Mouse (Mus musculus) layer of hippocampus, adult 8-10 months (tissue): Measurements from ENCODE around the gene Foxo6. TPM values are rescaled to one million over a fixed set of nuclear protein-coding genes. Genes with fewer than 3 reads are reported as not detected.

Experiments
- DNase-seq, 2 experiments: peaks; one replicate each; pipeline ENCODE4 v3.0.0; 2022; ENCODE audit warnings: low spot score in 2 of 2
- total RNA-seq, 4 experiments: library from RNA; stranded (reverse); gene quantifications; 2 replicates each; pipeline ENCODE4 v1.2.4; 2022

The Foxo6 gene
- total RNA-seq, 4 experiments from 2014 or later, result 26.3 to 35.6 (median 28.9) TPM

DNA sequence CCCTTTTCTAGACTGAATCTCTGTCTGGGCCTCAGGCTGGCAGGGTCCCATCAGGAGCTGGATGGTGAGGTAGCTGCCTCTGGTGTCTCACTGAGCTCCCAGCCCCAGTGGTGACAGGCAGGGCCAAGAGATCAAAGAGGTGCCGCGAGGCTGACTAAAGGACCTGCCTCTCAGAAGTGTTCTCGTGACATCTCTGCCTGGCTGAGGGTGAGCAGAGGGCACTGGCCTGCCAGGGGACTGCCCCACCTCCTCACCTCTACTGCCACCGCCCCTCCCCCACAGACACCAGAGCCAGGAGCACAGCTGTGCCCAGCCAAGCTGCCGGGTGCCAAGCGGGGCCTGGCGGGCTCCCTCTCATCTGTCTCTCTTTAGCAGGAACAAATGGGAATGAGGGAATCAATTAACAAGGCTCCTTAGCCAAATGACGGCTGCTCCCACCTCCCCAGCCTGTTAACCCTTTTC is 38.3 kb downstream of the Foxo6 start:
- DNase-seq, result peak; percentile 75 to 80

DNA sequence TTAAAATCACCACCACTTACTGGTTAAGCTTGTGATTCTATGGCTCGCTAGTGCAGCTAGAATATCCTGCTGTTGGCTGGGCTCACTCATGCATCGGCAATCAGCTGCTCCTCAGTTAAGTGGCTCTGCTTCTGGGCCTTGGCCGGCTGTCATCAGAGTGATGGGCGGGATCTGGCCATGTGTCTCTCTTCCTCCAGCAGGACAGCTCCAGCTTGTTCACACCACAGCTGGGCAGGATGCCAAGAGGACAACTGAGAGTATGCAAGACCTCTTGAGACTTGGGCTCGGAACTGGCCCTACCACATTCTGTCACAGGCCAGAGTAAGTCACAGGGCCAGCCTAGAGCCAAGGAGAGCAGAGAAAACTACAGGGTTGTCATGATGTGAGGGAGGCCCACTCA is 39.7 kb downstream of the Foxo6 start:
- peak in 1 of 2 experiments; percentile 49 for DNase-seq

DNA sequence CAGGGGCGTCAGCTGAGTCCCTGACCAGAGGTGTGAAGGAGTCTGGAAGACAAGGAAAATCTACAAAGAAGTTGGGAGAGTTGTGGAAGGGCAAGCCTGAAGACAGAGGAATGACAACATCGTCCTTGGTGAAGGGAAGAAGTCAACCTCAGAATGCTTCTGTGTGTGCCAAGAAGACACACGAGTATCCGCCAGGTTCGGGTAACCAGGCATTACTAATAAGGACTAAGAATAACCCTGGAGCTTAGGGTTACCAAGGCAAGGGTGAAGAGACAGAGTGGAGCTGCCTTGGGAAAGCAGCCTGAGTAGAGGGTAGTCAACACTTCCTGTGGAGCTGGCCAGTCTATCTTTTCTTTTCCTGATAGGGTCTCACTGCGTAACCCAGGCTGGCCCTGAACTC is 41.1 kb downstream of the Foxo6 start:
- no peak for DNase-seq

DNA sequence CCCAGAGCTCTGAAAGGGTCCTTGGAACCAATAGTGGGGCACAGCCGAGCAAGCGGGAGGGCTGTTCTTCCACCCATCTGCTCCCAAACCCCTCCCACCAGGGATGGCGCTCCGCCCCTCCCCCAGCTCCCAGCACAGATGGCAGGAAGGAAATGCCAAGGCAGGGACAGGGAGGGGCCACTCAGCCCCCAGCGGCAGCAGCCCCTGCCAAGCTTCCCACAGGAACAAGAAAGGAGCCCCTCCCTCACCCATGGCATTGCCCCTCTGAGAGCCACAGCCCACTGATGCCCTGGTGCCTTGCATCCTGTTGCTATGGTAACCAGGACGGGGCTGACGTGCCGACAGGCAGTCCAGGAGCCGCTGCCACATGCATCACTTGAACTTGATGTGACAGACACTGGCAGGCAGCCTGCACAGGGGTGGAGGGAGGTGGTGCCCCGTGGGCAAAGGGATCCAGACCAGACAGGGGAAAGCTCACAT is 44.3 kb downstream of the Foxo6 start:
- peak; percentile 81 to 82 for DNase-seq

DNA sequence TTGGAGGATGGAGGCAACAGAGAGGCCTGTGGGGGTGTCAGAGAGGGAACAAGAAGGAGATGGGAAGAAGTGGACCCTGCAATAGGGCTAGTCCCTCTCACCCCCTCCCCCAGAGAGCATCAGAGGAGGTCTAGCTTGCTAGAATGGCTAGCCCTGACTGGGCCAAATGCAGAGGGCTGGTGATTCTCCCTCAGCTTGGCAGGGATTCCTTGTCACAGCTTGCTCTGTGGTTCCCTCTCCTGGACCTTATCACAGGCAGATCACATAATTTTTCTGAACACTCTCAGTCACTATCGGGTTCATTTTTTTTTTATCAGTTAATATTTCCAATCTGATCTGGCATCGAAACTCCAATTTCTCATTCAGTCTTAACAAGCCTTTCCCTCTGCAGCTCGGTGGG is 46.0 kb downstream of the Foxo6 start:
- no peak for DNase-seq

DNA sequence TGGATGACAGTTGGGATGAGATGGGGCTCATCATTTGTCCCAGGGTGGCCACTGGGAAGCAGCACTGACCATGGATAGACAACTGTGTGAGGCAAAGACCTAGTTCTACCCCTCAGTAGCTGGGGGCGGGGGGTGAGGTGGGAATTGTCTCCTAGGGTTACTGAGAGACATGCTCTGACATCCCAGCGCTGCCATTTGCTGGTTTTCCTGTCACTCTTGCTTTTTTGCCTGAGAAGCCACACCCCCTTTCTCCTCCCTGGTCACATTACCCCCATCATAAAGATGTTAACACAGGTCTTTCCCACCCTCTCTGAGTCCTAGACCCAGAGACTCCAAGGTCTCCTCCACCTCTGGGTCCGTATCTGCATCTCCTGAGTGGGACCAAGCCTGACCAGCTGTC is 47.7 kb downstream of the Foxo6 start:
- no peak for DNase-seq

DNA sequence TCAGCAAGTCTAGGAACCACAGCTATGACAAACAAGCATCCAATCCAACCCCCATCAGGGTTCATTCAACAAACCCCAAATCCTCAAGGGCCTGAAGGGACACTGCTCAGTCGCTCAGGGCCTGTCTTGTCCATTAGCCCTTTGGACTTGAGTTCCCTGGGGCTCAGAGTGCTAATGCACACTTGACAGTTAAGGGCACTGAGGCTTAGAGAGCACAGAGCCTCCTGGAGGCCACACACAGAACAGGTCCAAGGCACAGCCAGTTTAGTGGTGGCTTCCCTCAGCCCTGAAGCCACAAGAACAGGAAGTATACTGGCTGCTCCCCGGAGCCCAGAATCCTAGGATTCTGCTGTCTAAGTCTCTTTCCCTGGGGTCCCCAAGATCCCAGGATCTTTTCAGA is 53.9 kb downstream of the Foxo6 start:
- no peak for DNase-seq

DNA sequence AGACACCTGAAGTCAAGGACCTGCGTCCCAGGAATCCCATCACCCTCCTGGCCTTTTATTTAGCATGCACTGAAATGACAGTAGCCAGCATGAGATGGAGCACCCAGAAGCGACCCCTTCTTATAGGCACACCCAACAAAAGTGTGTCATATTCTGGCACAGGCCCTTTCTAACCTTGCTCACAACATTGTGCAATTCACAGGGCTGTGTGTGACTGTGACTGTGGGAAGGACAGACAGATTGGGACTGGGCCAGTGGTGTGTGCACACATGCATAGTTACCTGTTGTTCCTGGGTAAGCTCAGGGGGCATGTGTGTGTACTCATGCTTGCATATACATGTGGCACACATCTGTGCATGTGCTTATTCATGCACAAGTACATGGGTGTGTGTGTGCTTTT is 54.6 kb downstream of the Foxo6 start:
- no peak for DNase-seq

DNA sequence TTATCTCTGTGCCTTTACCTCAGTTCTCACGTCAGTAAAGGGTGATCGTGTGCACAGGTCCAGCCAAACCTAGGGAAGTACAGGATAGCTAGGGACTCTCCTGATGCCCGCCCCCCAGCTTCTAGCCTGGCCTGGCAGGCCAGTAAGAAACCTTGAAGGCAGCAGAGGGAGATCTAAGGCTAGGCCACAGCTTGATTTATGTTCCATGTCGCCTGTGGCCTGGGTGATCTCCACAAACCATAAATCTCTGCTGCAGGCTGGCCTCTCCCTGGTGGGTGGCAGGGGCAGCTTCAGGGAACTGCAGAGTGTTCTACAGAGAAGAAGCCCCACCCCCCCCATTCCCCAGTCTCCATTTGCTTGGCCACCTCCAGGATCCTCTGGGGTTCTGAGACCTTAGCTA is 55.2 kb downstream of the Foxo6 start:
- no peak for DNase-seq

DNA sequence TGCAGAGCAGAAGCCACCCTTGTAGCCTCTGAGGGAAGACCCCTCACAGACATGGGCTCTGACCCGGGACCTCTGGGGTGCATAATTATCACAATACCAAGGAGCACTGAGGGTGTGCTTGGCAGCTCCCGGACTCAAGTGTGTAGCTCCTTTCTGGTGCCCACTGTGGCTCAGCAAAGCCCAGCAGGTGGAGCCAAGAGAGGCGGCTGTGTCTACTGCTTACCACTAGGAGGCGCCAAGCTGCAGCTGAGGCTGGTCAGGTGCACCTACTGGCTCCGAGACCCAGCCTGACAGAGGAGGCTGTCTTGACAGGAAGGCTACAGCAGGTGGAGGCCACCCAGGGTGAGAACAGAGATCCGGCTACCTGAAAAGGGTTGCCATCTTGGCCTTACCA is 56.9 kb downstream of the Foxo6 start:
- peak; percentile 64 to 83 for DNase-seq

DNA sequence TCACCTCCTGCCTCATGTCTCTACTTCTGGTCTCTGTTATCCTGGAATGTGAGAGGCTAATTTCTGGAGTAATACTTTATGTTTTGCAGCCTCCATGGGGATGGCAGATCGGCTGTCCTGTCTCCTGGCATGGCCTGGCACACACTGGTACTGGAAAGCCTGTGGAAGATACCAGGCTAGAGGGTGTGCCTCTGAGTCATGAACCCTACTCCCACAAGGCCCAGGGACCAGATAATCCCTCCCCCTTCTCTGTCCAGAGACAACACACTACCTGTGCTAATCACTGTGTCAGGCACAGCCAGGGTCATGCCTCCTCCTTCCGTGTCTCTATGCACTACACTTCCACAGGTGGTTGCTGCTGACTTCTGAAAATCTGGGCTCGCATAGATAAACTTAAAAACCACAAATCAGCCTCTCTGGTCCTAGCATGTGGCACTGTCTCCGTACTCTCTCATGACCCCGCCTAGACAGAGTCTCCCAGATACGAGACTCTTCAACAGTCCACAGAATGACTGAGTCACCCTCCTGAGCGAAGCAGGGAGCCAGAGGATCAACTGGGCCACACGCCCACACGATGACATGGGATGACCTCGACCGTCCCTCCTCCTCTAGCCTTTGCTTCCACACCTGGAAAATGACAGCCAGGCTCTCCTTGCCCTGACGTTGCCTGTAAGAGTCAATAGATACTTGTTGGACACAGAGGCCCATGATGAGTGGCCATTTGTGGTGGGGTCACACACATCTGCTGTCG is 57.5 kb downstream of the Foxo6 start:
- no peak for DNase-seq

DNA sequence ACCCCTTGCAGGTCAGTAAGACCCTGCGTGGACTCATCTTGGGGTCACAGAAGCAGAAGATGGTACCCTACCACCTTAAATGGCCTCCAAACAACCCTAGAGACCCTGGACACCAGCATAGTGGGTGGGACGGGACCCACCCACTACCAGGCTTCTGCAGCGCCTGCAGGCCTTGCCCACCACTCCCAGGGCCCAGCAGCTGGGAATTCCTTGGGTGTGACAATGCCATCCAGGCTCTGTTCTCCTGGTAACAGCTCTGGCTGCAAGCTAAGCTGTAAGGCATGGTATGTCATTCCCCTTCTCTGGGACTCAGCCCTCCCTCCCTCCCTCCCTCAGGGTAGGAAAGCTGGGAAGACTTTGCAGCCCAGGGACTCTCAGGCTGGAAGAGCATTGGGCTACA is 58.5 kb downstream of the Foxo6 start:
- DNase-seq, result no peak

DNA sequence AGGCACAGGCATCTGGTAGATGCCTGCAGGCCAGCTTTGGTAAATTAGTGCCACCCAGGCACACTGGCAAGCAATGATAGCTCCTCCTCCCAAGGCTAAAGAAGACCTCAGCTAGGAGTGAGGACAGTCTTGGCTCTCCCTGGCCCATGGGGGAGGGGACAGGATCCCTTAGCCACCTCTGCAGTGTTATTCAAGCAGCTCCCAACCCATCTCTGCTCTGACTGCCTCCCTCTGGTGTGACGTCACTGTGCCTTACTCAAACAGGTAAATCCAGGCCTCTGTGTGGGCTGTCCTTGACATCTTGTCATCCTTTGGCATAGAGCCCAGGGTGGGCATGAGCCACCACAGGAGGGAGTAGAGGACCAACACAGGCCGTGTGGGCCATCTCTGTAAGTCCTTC is 59.9 kb downstream of the Foxo6 start:
- no peak for DNase-seq

DNA sequence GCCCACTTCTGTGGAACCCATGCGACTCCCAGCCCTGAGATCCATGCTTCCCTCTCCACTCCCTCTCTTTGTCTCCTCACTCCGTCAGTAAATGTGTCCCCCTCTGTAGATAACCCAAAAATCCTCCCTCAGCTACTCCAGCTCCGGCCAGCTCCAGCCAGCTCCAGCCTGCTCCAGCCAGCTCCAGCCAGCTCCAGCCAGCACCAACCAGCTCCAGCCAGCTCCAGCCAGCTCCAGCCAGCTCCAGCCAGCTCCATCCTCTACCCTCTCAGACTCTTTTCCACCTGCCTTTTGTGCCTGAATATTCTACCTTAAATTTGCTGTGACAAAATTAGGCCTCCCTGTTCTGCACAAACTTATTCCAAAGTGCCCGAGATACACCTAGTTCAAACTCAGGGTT is 60.5 kb downstream of the Foxo6 start:
- DNase-seq, result no peak

DNA sequence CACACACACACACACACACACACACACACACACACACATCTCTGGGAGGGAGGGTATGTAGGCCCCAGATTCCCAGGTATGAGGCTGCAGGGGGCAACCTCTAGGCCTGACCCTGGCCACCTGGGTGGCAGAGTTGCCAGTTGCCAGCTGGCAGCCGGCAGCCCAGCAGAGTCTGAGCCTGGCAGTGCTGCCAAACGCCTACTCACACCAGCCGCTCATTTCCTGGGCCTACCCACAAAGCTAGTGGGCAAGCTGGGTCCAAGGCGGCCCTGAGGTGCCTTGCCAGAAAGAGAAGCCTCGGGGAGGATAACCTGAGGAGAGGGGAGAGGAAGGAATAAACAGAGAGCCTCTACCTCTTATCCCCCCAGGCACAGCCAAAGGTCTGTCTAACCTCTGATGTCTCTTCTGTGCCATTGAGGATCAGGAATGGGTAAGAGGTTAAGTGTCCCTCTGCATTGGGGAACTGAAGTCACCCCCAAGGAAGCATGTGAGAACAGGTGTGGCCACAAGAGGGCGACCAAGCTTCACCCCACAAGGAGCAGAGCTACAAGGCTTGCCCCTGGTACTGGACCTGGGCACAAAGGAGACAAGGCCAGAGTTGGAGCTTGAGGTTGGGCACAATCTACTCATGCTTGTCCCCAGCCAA is 61.9 kb downstream of the Foxo6 start:
- peak; percentile 49 to 82 for DNase-seq

DNA sequence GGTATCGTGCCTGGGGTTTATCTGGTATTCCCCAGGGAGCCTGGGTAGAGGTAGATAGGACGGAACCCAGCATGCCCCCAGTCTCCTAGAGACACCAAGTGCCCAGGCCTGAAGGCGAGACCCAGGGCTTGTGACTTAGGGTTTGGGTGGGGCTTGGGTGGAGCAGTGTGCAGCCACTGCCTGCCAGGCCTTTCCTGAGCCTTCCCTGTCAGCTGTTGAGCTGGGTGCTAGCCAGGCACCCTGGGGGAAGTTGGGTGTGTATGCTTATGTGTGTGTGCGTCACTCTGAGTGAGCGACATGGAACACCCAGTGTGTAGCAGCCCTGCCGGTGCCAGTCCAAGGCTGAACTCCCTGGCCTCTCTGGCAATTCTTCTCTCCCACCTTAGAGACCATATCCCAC is 63.3 kb downstream of the Foxo6 start:
- DNase-seq, result no peak

DNA sequence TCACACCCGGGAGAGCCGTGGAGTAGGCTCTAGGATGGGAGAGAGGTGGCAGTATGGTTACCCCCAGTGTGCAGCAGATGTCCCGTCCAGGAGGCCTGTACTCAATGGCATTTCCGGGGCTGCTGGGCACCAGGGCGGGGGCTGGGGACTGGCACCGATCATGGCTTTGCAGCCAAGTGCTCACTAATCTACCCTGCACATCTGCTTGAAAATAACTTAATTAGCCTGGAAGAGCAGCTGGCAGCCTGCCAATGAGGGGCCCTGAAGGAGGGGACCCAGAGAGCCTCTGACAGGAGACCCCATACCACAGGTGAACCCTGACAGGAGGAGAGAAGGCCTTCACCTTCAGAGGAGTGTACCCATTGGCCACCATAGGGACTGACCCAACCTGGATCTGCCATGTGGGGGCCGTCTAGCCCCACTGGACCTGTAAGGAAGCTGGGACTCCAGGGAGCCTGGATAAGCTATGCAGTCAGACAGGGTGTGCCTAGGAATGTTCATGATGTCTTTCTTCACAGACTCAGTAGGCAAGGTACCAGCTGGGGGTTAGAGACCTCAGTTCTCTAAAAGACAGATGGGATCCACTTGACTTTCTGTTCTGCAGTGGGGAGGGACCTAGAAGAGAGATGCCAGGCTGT is 63.9 kb downstream of the Foxo6 start:
- DNase-seq, result no peak

DNA sequence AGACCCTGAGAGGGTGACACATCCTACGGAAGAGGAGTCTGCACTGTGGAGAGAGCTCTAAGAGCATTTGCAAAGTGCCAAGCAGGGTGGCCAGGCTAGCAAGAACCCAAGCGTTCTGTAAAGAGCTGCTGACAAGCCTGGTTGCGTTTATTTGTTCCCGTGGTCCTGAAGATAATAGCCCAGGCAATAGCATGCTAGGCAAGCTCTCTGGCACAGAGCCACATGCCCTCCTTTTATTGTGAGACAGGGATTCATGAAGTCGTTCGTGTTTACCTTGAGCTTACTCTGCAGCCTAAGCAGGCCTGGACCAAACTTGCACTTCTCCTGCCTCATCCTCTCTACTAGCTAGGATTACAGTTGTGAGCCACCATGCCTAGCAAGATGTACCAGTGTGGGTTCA is 65.4 kb downstream of the Foxo6 start:
- no peak for DNase-seq

DNA sequence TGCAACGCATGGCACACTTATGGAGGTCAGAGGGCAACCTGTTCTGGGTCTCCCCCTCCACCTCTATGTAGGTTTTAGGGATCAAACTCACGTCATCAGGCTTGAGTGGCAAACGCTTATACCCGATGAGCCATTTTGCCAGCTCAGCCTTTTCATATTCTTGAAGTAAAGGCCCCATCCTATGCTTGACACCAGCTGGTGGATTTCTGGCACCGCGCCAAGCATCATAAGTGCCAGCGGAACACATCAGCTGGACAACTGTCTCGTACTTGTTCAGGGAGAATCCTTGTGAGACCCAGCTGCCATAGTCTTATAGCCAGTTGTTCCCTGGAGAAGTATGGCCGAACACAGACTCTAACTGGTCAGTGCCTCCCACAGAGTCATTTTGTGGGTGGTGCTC is 68.3 kb downstream of the Foxo6 start:
- no peak for DNase-seq
